Mouse (Mus musculus): ENCODE results near the gene Rps6ka2.

- TF ChIP-seq POLR2A (IDR thresholded peaks at IDR 0.05; ENCODE audit: low read depth, low read length) (no peak), CTCF (IDR thresholded peaks at IDR 0.05; ENCODE audit: borderline replicate concordance, insufficient read depth, low read length) (no peak)
These were observed 100.6 kb downstream of the Rps6ka2 start for GRCm38 (mm10) chr17:7270506-7270905.
